Mouse (Mus musculus) hindbrain, embryonic 11.5 days (tissue): ENCODE measurements around the gene Smim5. TPM values are rescaled to one million over a fixed set of nuclear protein-coding genes. Genes with fewer than 3 reads are reported as not detected.

Source experiments
- ATAC-seq: fragments of 200-750 bp; cut with Nextera tagmentation; 2 replicates; pipeline ENCODE4 v1.8.0; 2017; ENCODE audit warnings: mild to moderate bottlenecking, moderate TSS enrichment, moderate library complexity; ENCODE audit not compliant: low FRiP score
- DNase-seq: peaks from one replicate; pipeline ENCODE4 v3.0.0-alpha.2; 2015; ENCODE audit warnings: low spot score
- H3K27ac ChIP-seq: fragments of 300-500 bp; sonication (generic); 2 replicates; pipeline ENCODE4 v1.5.1; 2014; ENCODE audit warnings: mild to moderate bottlenecking, low read depth, low read length
- H3K27me3 ChIP-seq: fragments of 300-500 bp; sonication (generic); 2 replicates; pipeline ENCODE4 v1.6.1; 2014; ENCODE audit warnings: mild to moderate bottlenecking, low read length, moderate library complexity, mixed read lengths; ENCODE audit not compliant: control insufficient read depth, insufficient read depth
- H3K36me3 ChIP-seq: fragments of 300-500 bp; sonication (generic); 2 replicates; pipeline ENCODE4 v1.6.1; 2014; ENCODE audit warnings: mild to moderate bottlenecking, low read length, moderate library complexity, mixed read lengths; ENCODE audit not compliant: control insufficient read depth, insufficient read depth
- H3K4me1 ChIP-seq: fragments of 300-500 bp; sonication (generic); replicated peaks from 2 replicates; pipeline ENCODE4 v1.6.1; 2014; ENCODE audit warnings: low read length, mixed read lengths; ENCODE audit not compliant: control insufficient read depth, insufficient read depth
- H3K4me2 ChIP-seq: fragments of 300-500 bp; sonication (generic); replicated peaks from 2 replicates; pipeline ENCODE4 v1.6.1; 2014; ENCODE audit warnings: mild to moderate bottlenecking, low read depth, low read length
- H3K4me3 ChIP-seq: fragments of 300-500 bp; sonication (generic); 2 replicates; pipeline ENCODE4 v1.5.1; 2014; ENCODE audit warnings: low read depth, low read length
- H3K9ac ChIP-seq: fragments of 300-500 bp; sonication (generic); 2 replicates; pipeline ENCODE4 v1.6.1; 2014; ENCODE audit warnings: low read depth, low read length
- H3K9me3 ChIP-seq: fragments of 300-500 bp; sonication (generic); 2 replicates; pipeline ENCODE4 v1.6.1; 2016; ENCODE audit warnings: low read length; ENCODE audit not compliant: control insufficient read depth
- WGBS: fragments of 180-500 bp; shearing (Covaris S2); extraction: QIAGEN DNeasy Blood & Tissue Kit; methylation state at CpG from one replicate; pipeline ENCODE4 v1.1.7; 2014; 5-methylcytosine and 5-hydroxymethylcytosine counted together
- polyA plus RNA-seq: library from polyadenylated mRNA; unstranded; fragments of >200 nt; fragmentation: Nextera tagmentation; extraction: Ambion mirVana; gene quantifications from 2 replicates; pipeline ENCODE4 v1.2.1, GENCODE M21; 2014

Gene Smim5
- polyA plus RNA-seq, 1 experiment from 2014 or later: 3.4 TPM

GRCm38 (mm10) chr11:115901338-115902161 lies 1.8 kb downstream of the Smim5 start:
- Histone ChIP-seq H3K9ac (no peak overlapping the region), H3K4me1 (peaks cover 7% of the 10 kb centered on the region), H3K4me3 (no peak overlapping the region), H3K9me3 (no peaks in the 10 kb centered on the region), H3K36me3 (no peaks in the 10 kb centered on the region), H3K27ac (no peak overlapping the region), H3K27me3 (no peaks in the 10 kb centered on the region), H3K4me2 (no peak overlapping the region)
- 87% methylated on average over 9 of the region's 9 CpGs for WGBS
- DNase-seq (no peak), ATAC-seq (no peak)

GRCm38 (mm10) chr11:115902177-115902576 lies 2.4 kb downstream of the Smim5 start:
- ATAC-seq (no peak), DNase-seq (no peak)
- Histone ChIP-seq H3K9ac (no peak overlapping the region), H3K4me1 (peaks cover 7% of the 10 kb centered on the region), H3K4me3 (no peak overlapping the region), H3K27me3 (no peaks in the 10 kb centered on the region), H3K9me3 (no peaks in the 10 kb centered on the region), H3K4me2 (no peak overlapping the region), H3K36me3 (no peaks in the 10 kb centered on the region), H3K27ac (no peak overlapping the region)
- 80% methylated on average over 5 of the region's 5 CpGs for WGBS

GRCm38 (mm10) chr11:115902831-115903230 lies 3.1 kb downstream of the Smim5 start:
- DNase-seq (no peak), ATAC-seq (no peak)
- Histone ChIP-seq H3K4me1 (peaks cover 7% of the 10 kb centered on the region), H3K9me3 (no peaks in the 10 kb centered on the region), H3K36me3 (no peaks in the 10 kb centered on the region), H3K9ac (no peak overlapping the region), H3K4me3 (no peak overlapping the region), H3K27me3 (no peaks in the 10 kb centered on the region), H3K27ac (no peak overlapping the region), H3K4me2 (no peak overlapping the region)
- 91% methylated on average over 1 of the region's 1 CpGs for WGBS

GRCm38 (mm10) chr11:115903384-115904230 lies 3.8 kb downstream of the Smim5 start:
- Histone ChIP-seq H3K9me3 (no peaks in the 10 kb centered on the region), H3K4me2 (no peak overlapping the region), H3K4me1 (peaks cover 7% of the 10 kb centered on the region), H3K9ac (no peak overlapping the region), H3K27ac (no peak overlapping the region), H3K36me3 (no peaks in the 10 kb centered on the region), H3K4me3 (no peak overlapping the region), H3K27me3 (no peaks in the 10 kb centered on the region)
- 77% methylated on average over 11 of the region's 11 CpGs for WGBS
- ATAC-seq (no peak), DNase-seq (no peak)

GRCm38 (mm10) chr11:115904231-115904955 lies 4.6 kb downstream of the Smim5 start:
- H3K4me1 ChIP-seq: peaks cover 7% of the 10 kb centered on the region
- no peak overlapping the region for H3K4me3 ChIP-seq
- 83% methylated on average over 8 of the region's 8 CpGs for WGBS
- no peak overlapping the region for H3K4me2 ChIP-seq
- H3K9ac ChIP-seq: no peak overlapping the region
- DNase-seq (no peak), ATAC-seq (no peak)
- H3K27me3 ChIP-seq: no peaks in the 10 kb centered on the region
- no peak overlapping the region for H3K27ac ChIP-seq
- H3K36me3 ChIP-seq: no peaks in the 10 kb centered on the region
- H3K9me3 ChIP-seq: no peaks in the 10 kb centered on the region

GRCm38 (mm10) chr11:115904956-115905790 lies 5.4 kb downstream of the Smim5 start:
- ATAC-seq: no peak
- peaks cover 2% of the 10 kb centered on the region for H3K4me1 ChIP-seq
- no peaks in the 10 kb centered on the region for H3K36me3 ChIP-seq
- no peak overlapping the region for H3K4me3 ChIP-seq
- WGBS: 46% methylated on average over 16 of the region's 16 CpGs
- DNase-seq: no peak
- H3K27me3 ChIP-seq: no peaks in the 10 kb centered on the region
- 0 out of 2 replicates have a peak overlapping the region, but pooled peaks have one; percentile 24 for H3K27ac ChIP-seq
- H3K4me2 ChIP-seq: no peak overlapping the region
- no peaks in the 10 kb centered on the region for H3K9me3 ChIP-seq
- H3K9ac ChIP-seq: no peak overlapping the region

GRCm38 (mm10) chr11:115906116-115906515 lies 6.3 kb downstream of the Smim5 start:
- no peak for DNase-seq
- no peaks in the 10 kb centered on the region for H3K9me3 ChIP-seq
- H3K36me3 ChIP-seq: no peaks in the 10 kb centered on the region
- H3K27me3 ChIP-seq: no peaks in the 10 kb centered on the region
- WGBS: 82% methylated on average over 3 of the region's 3 CpGs
- no peak for ATAC-seq
- no peak overlapping the region for H3K4me2 ChIP-seq
- H3K27ac ChIP-seq: no peak overlapping the region
- H3K4me3 ChIP-seq: no peak overlapping the region
- H3K9ac ChIP-seq: no peak overlapping the region
- H3K4me1 ChIP-seq: no peaks in the 10 kb centered on the region

GRCm38 (mm10) chr11:115906521-115906920 lies 6.8 kb downstream of the Smim5 start:
- Histone ChIP-seq H3K9ac (no peak overlapping the region), H3K9me3 (no peaks in the 10 kb centered on the region), H3K27ac (no peak overlapping the region), H3K4me2 (no peak overlapping the region), H3K4me1 (no peaks in the 10 kb centered on the region), H3K4me3 (no peak overlapping the region), H3K36me3 (no peaks in the 10 kb centered on the region), H3K27me3 (no peaks in the 10 kb centered on the region)
- DNase-seq: no peak
- no peak for ATAC-seq
- WGBS: 93% methylated on average over 5 of the region's 5 CpGs
